Mouse (Mus musculus) liver, embryonic 15.5 days (tissue): ENCODE measurements around the gene Gm17677. TPM values are rescaled to one million over a fixed set of nuclear protein-coding genes. Genes with fewer than 3 reads are reported as not detected.

Source experiments
- ATAC-seq: fragments of 200-750 bp; cut with Nextera tagmentation; 2 replicates; pipeline ENCODE4 v1.8.0; 2017; ENCODE audit warnings: moderate number of reproducible peaks, mild to moderate bottlenecking, moderate library complexity; ENCODE audit not compliant: insufficient read depth
- H3K27ac ChIP-seq: fragments of 300-500 bp; sonication (generic); replicated peaks from 2 replicates; pipeline ENCODE4 v1.5.1; 2015; ENCODE audit warnings: mild to moderate bottlenecking, inconsistent platforms
- H3K27me3 ChIP-seq: fragments of 300-500 bp; sonication (generic); 2 replicates; pipeline ENCODE4 v1.6.1; 2015; ENCODE audit warnings: mild to moderate bottlenecking, inconsistent platforms
- H3K36me3 ChIP-seq: fragments of 300-500 bp; sonication (generic); replicated peaks from 2 replicates; pipeline ENCODE4 v1.6.1; 2015; ENCODE audit warnings: moderate library complexity, mild to moderate bottlenecking, inconsistent platforms
- H3K4me1 ChIP-seq: fragments of 300-500 bp; sonication (generic); replicated peaks from 2 replicates; pipeline ENCODE4 v1.6.1; 2015; ENCODE audit warnings: inconsistent platforms
- H3K4me2 ChIP-seq: fragments of 300-500 bp; sonication (generic); 2 replicates; pipeline ENCODE4 v1.6.1; 2015; ENCODE audit warnings: moderate library complexity, mild to moderate bottlenecking, inconsistent platforms
- H3K4me3 ChIP-seq: fragments of 300-500 bp; sonication (generic); replicated peaks from 2 replicates; pipeline ENCODE4 v1.5.1; 2015; ENCODE audit warnings: mild to moderate bottlenecking, inconsistent platforms
- H3K9ac ChIP-seq: fragments of 300-500 bp; sonication (generic); 2 replicates; pipeline ENCODE4 v1.6.1; 2015; ENCODE audit warnings: moderate library complexity, mild to moderate bottlenecking, inconsistent platforms
- H3K9me3 ChIP-seq: fragments of 300-500 bp; sonication (generic); replicated peaks from 2 replicates; pipeline ENCODE4 v1.6.1; 2016; ENCODE audit warnings: inconsistent platforms
- WGBS: fragments of 180-500 bp; shearing (Covaris S2); methylation state at CpG from one replicate; pipeline ENCODE4 v1.1.7; 2015; ENCODE audit warnings: mixed read lengths; ENCODE audit not compliant: insufficient replicate concordance; 5-methylcytosine and 5-hydroxymethylcytosine counted together
- polyA plus RNA-seq: library from polyadenylated mRNA; unstranded; fragments of >200 nt; fragmentation: Nextera tagmentation; extraction: Ambion mirVana; gene quantifications from 2 replicates; pipeline ENCODE4 v1.2.1, GENCODE M21; 2015

Gene Gm17677
- not detected in 2 replicates for polyA plus RNA-seq

DNA sequence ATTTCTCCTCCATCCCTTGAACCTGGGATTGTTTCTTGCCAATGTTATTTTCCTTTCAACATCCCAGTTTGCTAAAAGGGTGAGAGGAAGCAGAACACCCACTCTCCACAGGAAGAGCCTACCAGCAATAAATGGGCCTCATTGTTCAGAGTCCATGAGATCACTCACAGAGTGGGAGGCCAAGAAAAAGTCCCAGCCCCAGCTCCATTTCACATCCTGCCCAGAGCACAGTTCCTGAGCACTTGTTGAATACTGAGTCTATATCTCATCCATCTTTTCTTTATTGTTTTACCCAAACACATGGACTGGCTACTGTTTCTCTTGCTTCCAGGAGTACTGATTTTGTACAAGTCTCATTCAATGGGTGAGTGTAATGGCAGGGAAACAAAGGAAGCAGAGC is at the start of gene Gm17677:
Gene Gm17677, plus strand, starts transcription at position 301 of the 400 bp plus-strand sequence.
- Histone ChIP-seq H3K4me2 (no peak within 1 kb of the TSS), H3K9ac (no peak within 1 kb of the TSS), H3K4me3 (no peak within 1 kb of the TSS), H3K36me3 (no peaks in the 10 kb centered on the region), H3K27me3 (no peaks in the 10 kb centered on the region), H3K4me1 (no peaks in the 10 kb centered on the region), H3K27ac (no peak within 1 kb of the TSS), H3K9me3 (no peaks in the 10 kb centered on the region; the same call in 1 of the 2 replicates)
- ATAC-seq, result no peak

DNA sequence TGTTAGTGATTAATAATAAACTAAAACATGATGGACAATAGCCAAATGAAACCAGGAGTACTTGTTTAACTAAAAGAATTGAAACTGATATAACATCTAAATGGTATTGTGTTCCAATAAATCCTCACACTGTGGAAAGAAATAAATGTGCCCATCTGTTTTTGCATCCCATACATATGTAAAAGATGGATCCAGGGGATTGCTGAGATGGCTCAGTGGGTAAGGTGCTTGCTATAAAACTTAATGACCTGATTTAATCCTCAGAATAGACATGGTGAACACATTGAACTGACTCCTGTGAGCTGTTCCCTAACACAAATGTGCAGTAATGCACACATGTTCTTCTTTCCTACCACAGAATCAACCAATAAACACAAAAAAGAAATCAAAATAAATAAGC is 48.9 kb upstream of the Gm17677 start:
- no peak for ATAC-seq

DNA sequence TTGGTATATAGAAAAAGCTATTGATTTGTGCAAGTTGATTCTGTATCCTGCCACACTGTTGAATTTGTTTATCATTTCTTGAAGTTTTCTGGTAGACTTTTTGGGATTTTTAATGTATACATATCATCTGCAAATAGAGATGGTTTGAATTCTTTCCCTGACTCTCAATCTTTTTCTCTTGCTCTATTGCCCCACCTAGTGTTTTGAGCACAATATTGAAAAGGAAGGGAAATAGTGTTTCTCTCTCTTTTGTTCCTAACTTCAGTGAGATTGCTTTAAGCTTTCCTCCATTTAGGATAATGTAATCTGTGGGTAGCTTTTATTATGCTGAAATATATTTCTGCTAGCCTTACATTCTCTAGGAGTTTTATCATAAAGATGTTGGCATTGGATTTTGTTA is 33.6 kb upstream of the Gm17677 start:
- Histone ChIP-seq H3K36me3 (no peaks in the 10 kb centered on the region), H3K9me3 (no peaks in the 10 kb centered on the region), H3K27me3 (no peaks in the 10 kb centered on the region), H3K9ac (no peak overlapping the region), H3K27ac (no peak overlapping the region), H3K4me1 (no peaks in the 10 kb centered on the region), H3K4me2 (no peak overlapping the region), H3K4me3 (no peak overlapping the region)
- no peak for ATAC-seq

More for the DNA sequence above, 48.9 kb upstream of the Gm17677 start:
- Histone ChIP-seq H3K9me3 (no peaks in the 10 kb centered on the region), H3K27ac (no peak overlapping the region), H3K27me3 (no peaks in the 10 kb centered on the region), H3K4me1 (no peaks in the 10 kb centered on the region), H3K4me3 (no peak overlapping the region), H3K4me2 (no peak overlapping the region), H3K9ac (no peak overlapping the region), H3K36me3 (no peaks in the 10 kb centered on the region)

DNA sequence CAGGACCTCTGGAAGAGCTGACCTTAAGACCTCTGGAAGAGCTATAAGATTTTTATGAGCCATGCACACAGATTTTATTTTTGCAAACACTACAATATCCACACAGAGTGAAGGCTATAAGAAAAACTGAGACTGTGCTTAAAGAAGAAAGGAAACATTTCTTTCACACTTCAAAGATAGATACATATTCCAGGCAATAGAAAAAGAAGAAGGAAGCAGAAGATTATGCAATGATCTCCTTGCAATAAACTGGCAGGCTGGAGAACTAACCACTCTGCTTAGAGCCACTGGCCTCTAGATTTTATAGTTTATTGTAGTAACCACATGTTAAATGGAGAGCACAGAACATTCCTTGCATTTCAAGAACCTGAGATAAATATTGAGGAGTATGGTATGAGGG is 16.0 kb downstream of the Gm17677 start:
- H3K27ac ChIP-seq, result no peak overlapping the region
- H3K9ac ChIP-seq, result no peak overlapping the region
- no peaks in the 10 kb centered on the region for H3K9me3 ChIP-seq
- H3K4me2 ChIP-seq, result no peak overlapping the region
- H3K36me3 ChIP-seq, result no peaks in the 10 kb centered on the region
- ATAC-seq, result no peak
- no peaks in the 10 kb centered on the region for H3K4me1 ChIP-seq
- no peaks in the 10 kb centered on the region for H3K27me3 ChIP-seq
- H3K4me3 ChIP-seq, result no peak overlapping the region

DNA sequence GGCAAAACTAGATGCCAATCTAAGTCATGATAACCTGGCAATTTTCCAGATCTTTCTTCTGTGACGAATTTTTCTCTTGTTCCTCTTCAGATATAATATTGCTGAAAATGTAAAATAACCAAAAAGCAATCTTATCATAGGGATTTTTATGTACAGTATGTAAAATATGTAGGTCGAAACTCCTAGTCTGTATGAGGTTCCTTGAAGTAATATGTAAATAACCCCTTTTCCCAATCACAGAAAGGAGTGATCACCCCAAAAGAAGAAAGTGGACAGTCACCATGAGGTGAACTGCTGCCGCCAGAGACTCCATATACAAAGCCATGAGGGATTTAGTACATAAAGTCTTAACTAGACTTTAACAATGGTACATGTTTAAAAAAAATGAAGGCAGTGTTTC is 37.2 kb downstream of the Gm17677 start, which contains the start of gene Gm17727:
Gene Gm17727, minus strand, starts transcription at position 101 of the 400 bp plus-strand sequence.
- no peaks in the 10 kb centered on the region for H3K4me1 ChIP-seq
- H3K27ac ChIP-seq, result no peak within 1 kb of the TSS
- no peak for ATAC-seq
- no peak within 1 kb of the TSS for H3K4me2 ChIP-seq
- H3K36me3 ChIP-seq, result no peaks in the 10 kb centered on the region
- no peaks in the 10 kb centered on the region for H3K27me3 ChIP-seq
- 42% methylated on average over 3 of the region's 3 CpGs for WGBS
- no peak within 1 kb of the TSS for H3K9ac ChIP-seq
- H3K9me3 ChIP-seq, result no peaks in the 10 kb centered on the region
- no peak within 1 kb of the TSS for H3K4me3 ChIP-seq

DNA sequence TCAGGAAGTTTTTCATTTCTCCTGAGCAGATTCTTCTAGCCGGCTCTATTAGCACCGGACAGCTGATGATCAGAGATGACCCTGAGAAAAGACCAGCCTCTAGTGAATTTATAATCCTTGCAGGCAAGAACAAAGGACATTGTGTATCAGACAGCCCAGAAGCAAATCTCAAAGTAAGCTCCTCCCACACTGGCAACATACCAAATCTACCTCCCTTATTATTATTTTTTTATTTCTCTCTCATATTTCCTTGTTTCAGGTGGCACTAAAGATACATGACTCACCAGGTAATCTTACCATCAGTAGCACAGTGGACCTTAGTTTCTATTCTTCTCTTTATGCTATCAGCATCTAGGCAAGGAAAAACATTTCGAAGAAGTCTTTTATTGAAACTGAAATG is 49.2 kb downstream of the Gm17677 start, which contains the start of the genes Gm27235 and D730048I06Rik:
Gene Gm27235, minus strand, starts transcription at position 101 of the 400 bp plus-strand sequence.
Gene D730048I06Rik, minus strand, starts transcription at position 112 of the 400 bp plus-strand sequence.
- Histone ChIP-seq H3K27ac (no peak within 1 kb of the TSS), H3K27me3 (no peaks in the 10 kb centered on the region), H3K4me2 (no peak within 1 kb of the TSS), H3K9ac (no peak within 1 kb of the TSS), H3K4me3 (no peak within 1 kb of the TSS), H3K4me1 (no peaks in the 10 kb centered on the region), H3K36me3 (no peaks in the 10 kb centered on the region), H3K9me3 (no peaks in the 10 kb centered on the region)
- 67% methylated on average over 3 of the region's 3 CpGs for WGBS
- ATAC-seq, result no peak

Other genes starting within 250 kb of the Gm17677 start
- gene Gm1113, start 222.8 kb upstream of the Gm17677 start, polyA plus RNA-seq, result not detected in 2 replicates
- gene Ddx25, start 182.5 kb upstream of the Gm17677 start, polyA plus RNA-seq, result 0.14 and 0.16 TPM in 2 replicates
- 6.0 and 6.4 TPM in 2 replicates for gene Pus3, start 182.5 kb upstream of the Gm17677 start, polyA plus RNA-seq
- gene Pate2, start 170.8 kb upstream of the Gm17677 start, polyA plus RNA-seq, result 0.09 and 0.26 TPM in 2 replicates
- gene Hyls1, start 170.7 kb upstream of the Gm17677 start, polyA plus RNA-seq, result 8.9 TPM in 2 replicates
- gene Pate4, start 129.1 kb upstream of the Gm17677 start, polyA plus RNA-seq, result not detected in 2 replicates
- gene Pate3, start 92.8 kb upstream of the Gm17677 start, polyA plus RNA-seq, result not detected in 2 replicates
- gene Pate1, start 53.7 kb upstream of the Gm17677 start, polyA plus RNA-seq, result not detected in 2 replicates
- not detected in 2 replicates for gene Gm17727, start 37.1 kb downstream of the Gm17677 start, polyA plus RNA-seq
- not detected in 2 replicates for gene Gm27235, start 49.1 kb downstream of the Gm17677 start, polyA plus RNA-seq
- gene D730048I06Rik, start 49.1 kb downstream of the Gm17677 start, polyA plus RNA-seq, result not detected in 2 replicates
- not detected in 2 replicates for gene 9230110F15Rik, start 103.1 kb downstream of the Gm17677 start, polyA plus RNA-seq
- not detected in 2 replicates for gene 9230113P08Rik, start 167.4 kb downstream of the Gm17677 start, polyA plus RNA-seq